Mouse (Mus musculus): ENCODE results near the gene Nfu1.
"Not testable (repeated sequence)": the region's sequence is repeated elsewhere in the genome, so short reads cannot be mapped to it uniquely, and the experiment has no call there.

The Nfu1 gene

GRCm38 (mm10) chr6:87026980-87027379 lies 17.9 kb downstream of the Nfu1 start:
- DNase-seq = no peak

- no peak for DNase-seq
These were observed 19.8 kb downstream of the Nfu1 start for GRCm38 (mm10) chr6:87028881-87029280.

GRCm38 (mm10) chr6:87031310-87031709 lies 22.3 kb downstream of the Nfu1 start:
- DNase-seq = not testable (repeated sequence)

GRCm38 (mm10) chr6:87032401-87032800 lies 23.4 kb downstream of the Nfu1 start:
- no peak for DNase-seq

GRCm38 (mm10) chr6:87034395-87034794 lies 25.4 kb downstream of the Nfu1 start:
- DNase-seq = no peak

GRCm38 (mm10) chr6:87037826-87038620 lies 29.0 kb downstream of the Nfu1 start:
- DNase-seq = no peak

GRCm38 (mm10) chr6:87039161-87039560 lies 30.1 kb downstream of the Nfu1 start:
- DNase-seq = no peak

GRCm38 (mm10) chr6:87040971-87041370 lies 31.9 kb downstream of the Nfu1 start:
- DNase-seq = no peak

- DNase-seq = no peak
These were observed 32.4 kb downstream of the Nfu1 start for GRCm38 (mm10) chr6:87041431-87041830.

- no peak for DNase-seq
These were observed 32.9 kb downstream of the Nfu1 start for GRCm38 (mm10) chr6:87042004-87042336.

- peak; percentile 96 to 97 for DNase-seq
These were observed 33.5 kb downstream of the Nfu1 start, which contains the start of gene Gfpt1 for GRCm38 (mm10) chr6:87042337-87043130. Gfpt1 (plus strand) TSS chr6:87042846.

- no peak for DNase-seq
These were observed 34.1 kb downstream of the Nfu1 start for GRCm38 (mm10) chr6:87043131-87043516.

GRCm38 (mm10) chr6:87044895-87045294 lies 35.9 kb downstream of the Nfu1 start:
- no peak for DNase-seq

GRCm38 (mm10) chr6:87045507-87045906 lies 36.5 kb downstream of the Nfu1 start:
- no peak for DNase-seq

- not testable (repeated sequence) for DNase-seq
These were observed 39.7 kb downstream of the Nfu1 start for GRCm38 (mm10) chr6:87048712-87049111.

- DNase-seq = no peak
These were observed 42.9 kb downstream of the Nfu1 start for GRCm38 (mm10) chr6:87051886-87052425.

GRCm38 (mm10) chr6:87054193-87054592 lies 45.2 kb downstream of the Nfu1 start:
- no peak for DNase-seq

- no peak for DNase-seq
These were observed 50.7 kb downstream of the Nfu1 start for GRCm38 (mm10) chr6:87059754-87060153.

- no peak for DNase-seq
These were observed 54.5 kb downstream of the Nfu1 start for GRCm38 (mm10) chr6:87063586-87063985.

GRCm38 (mm10) chr6:87068209-87068608 lies 59.2 kb downstream of the Nfu1 start:
- DNase-seq = no peak

- DNase-seq = no peak
These were observed 60.3 kb downstream of the Nfu1 start for GRCm38 (mm10) chr6:87069195-87069900.

- DNase-seq = no peak
These were observed 61.6 kb downstream of the Nfu1 start for GRCm38 (mm10) chr6:87070641-87071040.

- no peak for DNase-seq
These were observed 63.7 kb downstream of the Nfu1 start for GRCm38 (mm10) chr6:87072759-87073158.

Measured in B cell, adult 2 months (primary cell).